Mouse (Mus musculus): ENCODE data around the gene Gpr157.

The Gpr157 gene

GRCm38 (mm10) chr4:150070136-150070535 lies 17.0 kb upstream of the Gpr157 start:
- no peak for DNase-seq (ENCODE audit: low spot score in 2 of 2)

DNA sequence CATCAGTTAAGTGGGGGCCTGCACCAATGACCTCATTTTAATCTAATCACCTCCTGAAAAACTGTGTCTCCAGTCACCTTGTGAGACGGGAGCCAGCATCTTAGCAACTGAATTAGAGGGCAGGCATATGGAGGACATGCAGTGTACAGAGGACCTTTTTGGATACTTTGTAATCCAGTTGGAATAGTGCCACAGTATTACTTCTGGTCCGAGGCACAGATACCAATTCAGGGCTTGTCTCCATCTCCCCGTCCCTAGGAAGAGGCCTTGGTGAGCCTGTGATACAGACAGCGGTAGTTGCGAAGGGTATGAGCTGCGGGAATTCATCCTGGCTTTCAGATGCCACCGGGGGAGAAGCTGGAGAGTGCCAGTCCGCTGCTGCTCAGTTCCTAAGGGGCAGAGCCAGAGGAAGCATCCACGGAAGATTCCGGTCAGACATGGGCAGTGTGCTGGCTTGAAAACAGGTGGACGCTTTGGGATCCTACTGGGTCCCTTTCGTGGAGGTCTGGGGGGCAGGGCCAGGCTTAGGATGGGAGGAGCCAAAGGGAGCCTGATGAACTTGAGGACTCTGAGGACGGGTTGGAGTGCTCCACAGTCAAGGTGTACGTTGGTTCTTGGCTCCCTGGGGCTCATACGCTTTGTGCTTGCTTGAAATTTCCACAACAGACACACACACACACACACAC lies 14.6 kb upstream of the Gpr157 start:
- DNase-seq (ENCODE audit: low spot score in 2 of 2), result no peak

DNA sequence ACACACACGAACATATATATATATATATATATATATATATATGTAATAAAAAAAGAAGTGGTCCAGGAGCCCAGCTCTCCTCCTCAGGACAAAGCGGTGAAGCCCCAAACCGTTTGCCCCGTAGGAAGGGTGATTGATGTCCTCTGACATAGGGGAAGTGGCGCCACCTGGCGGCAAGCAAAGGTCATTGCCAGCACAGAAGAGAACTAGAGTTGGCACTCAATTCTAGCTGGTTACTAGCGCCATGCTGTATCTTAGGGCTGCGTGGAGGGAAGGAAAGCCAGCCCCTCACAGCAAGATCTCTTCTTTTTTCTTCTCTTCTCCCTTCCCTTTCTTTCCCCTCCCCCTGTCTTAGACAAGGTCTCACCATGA lies 14.1 kb upstream of the Gpr157 start:
- DNase-seq (ENCODE audit: low spot score in 2 of 2), result no peak

DNA sequence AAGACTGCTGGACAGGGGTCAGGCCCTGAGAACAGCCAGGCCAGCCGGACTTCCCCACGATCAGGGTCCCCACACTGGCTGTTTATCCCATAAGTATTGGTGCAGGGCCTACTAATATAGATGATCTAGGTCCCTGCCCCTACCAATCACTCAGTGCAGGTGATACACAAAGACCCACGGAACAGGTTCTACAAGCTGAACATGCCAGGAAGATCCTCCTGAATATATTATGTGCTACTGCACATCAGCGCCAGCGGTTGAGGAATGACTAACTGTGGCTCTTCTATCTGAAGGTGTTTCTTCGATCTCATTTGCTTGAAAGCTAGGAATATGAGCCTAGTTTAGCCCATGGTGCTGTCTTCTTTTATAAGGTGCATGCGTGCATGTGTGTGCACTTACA lies 11.8 kb upstream of the Gpr157 start:
- DNase-seq (ENCODE audit: low spot score in 2 of 2), result no peak

DNA sequence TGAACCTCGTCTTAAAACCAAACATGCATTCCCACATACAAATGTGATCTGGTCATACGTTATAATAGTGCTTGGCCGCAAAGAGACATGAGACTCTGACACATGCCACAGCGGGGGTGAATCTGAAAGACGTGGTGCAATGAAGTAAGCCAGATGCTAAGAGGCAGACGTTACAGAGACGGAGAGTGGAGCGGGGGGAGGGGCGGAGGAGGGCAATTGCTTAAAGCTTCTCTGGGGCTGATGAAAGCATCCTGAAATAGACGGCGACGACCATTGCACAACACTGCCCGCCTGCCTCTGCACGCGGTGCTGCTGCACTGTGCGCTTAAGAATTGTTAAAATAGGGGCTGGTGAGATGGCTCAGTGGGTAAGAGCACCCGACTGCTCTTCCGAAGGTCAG lies 11.0 kb upstream of the Gpr157 start:
- no peak for DNase-seq (ENCODE audit: low spot score in 2 of 2)

GRCm38 (mm10) chr4:150078646-150079045 lies 8.5 kb upstream of the Gpr157 start:
- DNase-seq (ENCODE audit: low spot score in 2 of 2), result no peak

GRCm38 (mm10) chr4:150079244-150079643 lies 7.9 kb upstream of the Gpr157 start:
- no peak for DNase-seq (ENCODE audit: low spot score in 2 of 2)

- no peak for DNase-seq (ENCODE audit: low spot score in 2 of 2)
Measured at GRCm38 (mm10) chr4:150080330-150080967, 6.7 kb upstream of the Gpr157 start.

DNA sequence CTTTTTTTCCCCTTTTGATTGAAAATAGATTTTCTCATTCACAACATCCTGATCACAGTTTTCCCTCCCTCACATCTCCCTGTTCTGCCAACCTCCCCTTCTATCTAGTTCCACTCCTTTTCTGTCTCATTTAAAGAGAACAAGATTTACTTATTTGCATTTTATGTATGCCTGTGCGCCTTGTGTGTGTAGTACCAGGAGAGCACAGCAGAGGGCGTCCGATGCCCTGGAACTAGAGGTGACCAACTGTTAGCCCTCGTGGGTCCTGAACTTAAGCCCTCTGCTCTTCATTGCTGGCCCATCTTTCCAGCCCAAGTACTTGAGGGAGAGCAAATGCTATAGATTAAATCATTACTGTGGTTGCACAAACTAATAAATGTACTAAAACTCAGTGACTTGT lies 1.8 kb upstream of the Gpr157 start:
- no peak for DNase-seq (ENCODE audit: low spot score in 2 of 2)

DNA sequence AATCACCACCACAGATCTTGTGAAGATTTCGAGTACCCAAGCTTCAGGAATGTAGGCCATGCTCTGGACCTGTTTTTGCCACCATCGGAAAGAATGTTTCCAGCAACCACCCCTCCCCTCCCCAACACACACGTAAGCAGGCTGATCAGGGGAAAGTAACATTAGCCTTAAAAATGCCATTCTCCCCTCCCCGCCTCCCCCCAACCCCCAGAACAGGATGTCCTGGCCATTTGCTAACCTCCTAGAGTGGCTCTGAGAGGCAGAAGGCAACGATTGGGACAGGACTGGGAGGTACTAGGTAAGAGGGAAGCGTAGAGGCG lies 364 bp upstream of the Gpr157 start:
- no peak for DNase-seq (ENCODE audit: low spot score in 2 of 2)

GRCm38 (mm10) chr4:150087890-150088530 lies 845 bp downstream of the Gpr157 start:
- no peak for DNase-seq (ENCODE audit: low spot score in 2 of 2)

DNA sequence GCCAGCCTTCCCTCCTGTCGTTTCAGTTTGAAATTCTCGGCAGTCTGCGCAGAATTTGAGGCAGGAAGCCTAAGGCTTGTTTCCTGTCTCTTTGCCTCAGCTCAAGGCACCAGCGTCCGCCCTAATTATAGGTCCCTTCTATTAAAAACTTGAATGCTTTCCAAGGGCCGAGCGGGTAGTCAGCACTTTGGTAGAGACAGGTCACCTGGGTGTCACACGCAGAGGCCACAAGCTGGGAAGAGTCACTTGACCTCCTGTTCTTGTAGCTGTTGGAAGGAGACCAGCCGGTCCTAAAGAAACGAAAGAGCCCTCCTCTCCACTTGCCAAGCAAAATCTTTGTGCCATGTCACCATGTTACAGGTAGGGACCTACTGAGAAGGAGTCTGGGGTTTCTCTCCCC lies 2.0 kb downstream of the Gpr157 start:
- no peak for DNase-seq (ENCODE audit: low spot score in 2 of 2)

GRCm38 (mm10) chr4:150091887-150092582 lies 4.9 kb downstream of the Gpr157 start:
- DNase-seq (ENCODE audit: low spot score in 2 of 2), result no peak

DNA sequence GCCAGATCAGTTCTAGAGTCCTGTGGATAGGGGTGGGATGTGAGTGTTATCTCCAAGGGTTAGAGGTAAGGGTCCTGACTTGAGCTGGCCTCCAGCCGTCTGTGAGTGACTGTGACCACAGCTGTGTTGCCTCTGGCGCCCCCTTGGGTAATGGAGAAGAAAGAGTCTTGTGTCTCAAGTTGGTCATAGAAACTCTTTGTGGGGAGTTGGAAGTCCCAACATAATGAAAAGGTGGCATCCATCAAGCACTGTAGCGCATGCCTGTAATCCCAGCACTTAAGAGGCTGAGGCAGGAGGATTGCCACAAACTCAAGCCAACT lies 5.4 kb downstream of the Gpr157 start:
- DNase-seq (ENCODE audit: low spot score in 2 of 2), result no peak

GRCm38 (mm10) chr4:150093560-150094462 lies 6.6 kb downstream of the Gpr157 start:
- DNase-seq (ENCODE audit: low spot score in 2 of 2), result no peak

- DNase-seq (ENCODE audit: low spot score in 2 of 2), result no peak
Measured at GRCm38 (mm10) chr4:150094463-150094789, 7.3 kb downstream of the Gpr157 start.

- DNase-seq (ENCODE audit: low spot score in 2 of 2), result no peak
Measured at GRCm38 (mm10) chr4:150096309-150096708, 9.1 kb downstream of the Gpr157 start.

GRCm38 (mm10) chr4:150097847-150098246 lies 10.7 kb downstream of the Gpr157 start:
- DNase-seq (ENCODE audit: low spot score in 2 of 2), result no peak

- DNase-seq (ENCODE audit: low spot score in 2 of 2), result peak; percentile 62 to 71
Measured at GRCm38 (mm10) chr4:150098880-150099279, 11.7 kb downstream of the Gpr157 start.

- DNase-seq (ENCODE audit: low spot score in 2 of 2), result no peak
Measured at GRCm38 (mm10) chr4:150102822-150103221, 15.7 kb downstream of the Gpr157 start.

DNA sequence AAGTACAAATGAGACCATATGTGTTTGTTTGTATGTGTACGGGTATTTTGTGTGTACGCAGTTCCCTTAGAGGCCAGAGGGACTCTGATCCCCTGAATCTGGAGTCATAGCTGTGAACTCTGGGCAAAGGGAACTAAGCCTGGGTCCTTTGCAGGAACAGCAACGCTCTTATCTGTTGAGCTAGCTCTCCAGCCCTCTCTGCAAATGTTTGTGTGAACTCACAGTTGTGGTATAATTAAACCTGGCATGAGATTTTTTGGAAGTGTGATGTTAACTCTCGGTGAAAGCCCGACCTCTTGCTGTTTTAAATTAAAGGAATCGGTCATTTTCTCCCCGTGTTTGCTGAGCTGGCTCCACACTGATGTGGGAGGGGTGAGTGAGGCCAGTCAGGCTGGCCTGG lies 18.5 kb downstream of the Gpr157 start:
- DNase-seq (ENCODE audit: low spot score in 2 of 2), result no peak

DNA sequence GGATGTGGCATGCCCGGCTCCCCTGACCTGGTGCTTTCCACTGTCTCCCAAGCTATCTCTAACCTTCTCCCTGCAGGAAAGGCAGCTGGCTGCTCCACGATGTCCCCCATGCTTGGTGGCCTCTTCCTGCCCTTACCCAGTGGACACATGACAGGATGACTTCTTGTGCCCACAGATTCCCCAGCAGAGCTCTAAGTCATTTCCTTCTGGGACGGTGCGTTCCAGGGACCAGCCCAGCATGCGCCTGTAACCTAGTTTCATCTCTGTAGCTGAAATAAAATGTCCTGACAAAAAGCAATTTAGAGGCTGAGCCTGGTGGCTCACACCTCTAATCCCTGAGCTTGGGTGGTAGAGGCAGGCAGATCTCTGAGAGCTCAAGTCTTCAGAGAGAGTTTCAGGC lies 19.5 kb downstream of the Gpr157 start:
- no peak for DNase-seq (ENCODE audit: low spot score in 2 of 2)

Data from right cerebral cortex, adult 2 months (tissue).